Mouse (Mus musculus) spleen, adult 2 months (tissue): ENCODE measurements at regions not wholly inside any gene's neighbourhood (a gene's known extent, or its start where the extent isn't known, plus 50 kb on each side); places are given as distances from the start of the nearest gene placed in this dataset.

Source experiments
- DNase-seq, 2 experiments: peaks; one replicate each; pipeline versions ENCODE4 v3.0.0 to v3.0.0-alpha.2; 2012 to 2021; ENCODE audit warnings: low spot score in 2 of 2, low read depth in 1 of 2
- H3K27ac ChIP-seq: fragments of 200-500 bp; 2 replicates; pipeline ENCODE4 v1.5.1; 2012; ENCODE audit warnings: low read length, inconsistent platforms; ENCODE audit not compliant: insufficient read depth
- H3K27me3 ChIP-seq: fragments of 200-500 bp; 2 replicates; pipeline ENCODE4 v1.6.1; 2012; ENCODE audit warnings: mild to moderate bottlenecking, moderate library complexity, low read length, inconsistent platforms; ENCODE audit not compliant: control insufficient read depth, insufficient read depth
- H3K36me3 ChIP-seq: fragments of 200-500 bp; 2 replicates; pipeline ENCODE4 v1.6.1; 2012; ENCODE audit warnings: mild to moderate bottlenecking, low read length, inconsistent platforms; ENCODE audit not compliant: control insufficient read depth, insufficient read depth
- H3K4me1 ChIP-seq: fragments of 200-500 bp; 2 replicates; pipeline ENCODE4 v1.6.1; 2011; ENCODE audit warnings: inconsistent platforms; ENCODE audit not compliant: control insufficient read depth, insufficient read depth, insufficient read length
- H3K4me3 ChIP-seq: fragments of 200-500 bp; 2 replicates; pipeline ENCODE4 v1.5.1; 2011; ENCODE audit warnings: mild to moderate bottlenecking, inconsistent platforms; ENCODE audit not compliant: insufficient read depth, insufficient read length; ENCODE audit errors: extremely low read depth
- CTCF ChIP-seq: fragments of 200-500 bp; IDR thresholded peaks from 2 replicates; pipeline ENCODE4 v1.5.1; 2011; ENCODE audit warnings: mild to moderate bottlenecking, inconsistent platforms; ENCODE audit not compliant: insufficient read depth, insufficient read length, insufficient replicate concordance; ENCODE audit errors: extremely low read depth
- POLR2A ChIP-seq: fragments of 200-500 bp; IDR thresholded peaks from 2 replicates; pipeline ENCODE4 v1.6.1; 2011; ENCODE audit warnings: low read depth, low read length, inconsistent platforms
- WGBS: fragments of 180-500 bp; shearing (Covaris S2); methylation state at CpG from one replicate; pipeline ENCODE4 v1.1.7; 2018; 5-methylcytosine and 5-hydroxymethylcytosine counted together

DNA sequence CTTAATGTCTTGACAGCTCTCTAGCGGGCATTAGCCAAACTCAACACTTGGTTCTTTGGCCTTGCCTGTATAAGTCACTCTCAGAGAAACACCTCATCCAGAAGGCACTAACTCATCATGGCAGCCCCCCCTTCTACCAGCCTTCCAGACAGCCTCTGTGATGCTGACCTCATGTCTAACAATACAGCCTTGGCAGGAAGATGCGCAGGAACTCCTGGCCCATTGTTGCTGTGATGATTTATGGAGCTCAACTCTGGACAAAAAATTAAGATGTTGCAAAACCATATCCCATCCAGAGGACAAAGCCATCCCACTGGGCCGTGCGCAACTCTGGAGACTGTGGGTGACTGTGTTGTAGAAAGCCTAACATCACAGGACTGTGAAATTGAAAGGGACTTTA, 70.9 kb upstream of the Zfp703 start:
- 91% methylated on average over 4 of the region's 4 CpGs for WGBS
- DNase-seq = no peak

DNA sequence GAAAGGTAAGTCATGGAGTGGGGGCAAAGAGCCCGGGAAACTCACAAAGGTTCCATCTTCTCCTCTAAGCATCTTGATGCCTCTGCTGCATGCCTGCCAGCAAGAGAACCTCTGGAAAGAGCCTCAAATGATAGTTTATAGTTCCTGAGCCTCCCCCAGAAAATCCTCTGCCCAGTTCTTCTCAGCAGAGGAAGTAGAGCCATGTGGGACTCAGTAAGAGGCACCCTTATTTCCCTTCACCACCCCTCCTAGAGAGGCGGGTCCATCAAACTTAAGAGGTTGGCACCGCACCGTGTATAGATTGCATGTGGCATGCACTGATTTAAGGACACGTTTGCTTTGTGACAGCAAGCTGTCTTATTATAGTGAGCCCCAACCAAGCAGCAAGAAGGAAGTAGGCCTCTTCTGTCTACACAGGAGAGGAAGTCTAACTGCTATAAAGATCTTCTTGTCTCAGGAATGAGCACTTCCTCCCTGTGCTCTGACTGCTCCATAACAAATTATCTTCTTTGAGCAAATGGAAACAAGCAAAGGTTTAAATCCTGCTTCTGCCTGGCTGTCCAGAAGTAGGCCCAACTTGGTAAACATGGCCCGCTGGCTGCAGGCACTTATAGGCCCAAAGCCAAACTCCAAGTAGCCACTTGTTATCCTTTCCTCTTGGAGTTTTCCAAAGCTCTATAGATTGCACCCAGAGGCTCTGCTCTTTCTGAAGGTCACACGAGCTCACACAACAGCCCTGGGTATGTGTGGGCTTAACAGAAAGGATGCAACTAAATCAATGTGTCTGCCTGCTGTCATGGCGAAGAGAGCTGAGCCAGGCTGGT, 69.6 kb upstream of the Zfp703 start:
- no peak overlapping the region for H3K4me3 ChIP-seq
- H3K36me3 ChIP-seq = no peaks in the 10 kb centered on the region
- H3K4me1 ChIP-seq = peaks cover 2% of the 10 kb centered on the region; the same call in 1 of the 2 replicates
- H3K27ac ChIP-seq = peak overlapping the region; percentile 7; the same call in 1 of the 2 replicates
- TF ChIP-seq POLR2A (no peak), CTCF (no peak)
- DNase-seq = no peak
- 40% methylated on average over 8 of the region's 8 CpGs for WGBS
- H3K27me3 ChIP-seq = no peaks in the 10 kb centered on the region

More for the DNA sequence above, 70.9 kb upstream of the Zfp703 start:
- Histone ChIP-seq H3K27me3 (no peaks in the 10 kb centered on the region), H3K4me3 (no peak overlapping the region), H3K36me3 (no peaks in the 10 kb centered on the region), H3K4me1 (peaks cover 2% of the 10 kb centered on the region; the same call in 1 of the 2 replicates), H3K27ac (no peak overlapping the region)
- TF ChIP-seq CTCF (no peak), POLR2A (no peak)

DNA sequence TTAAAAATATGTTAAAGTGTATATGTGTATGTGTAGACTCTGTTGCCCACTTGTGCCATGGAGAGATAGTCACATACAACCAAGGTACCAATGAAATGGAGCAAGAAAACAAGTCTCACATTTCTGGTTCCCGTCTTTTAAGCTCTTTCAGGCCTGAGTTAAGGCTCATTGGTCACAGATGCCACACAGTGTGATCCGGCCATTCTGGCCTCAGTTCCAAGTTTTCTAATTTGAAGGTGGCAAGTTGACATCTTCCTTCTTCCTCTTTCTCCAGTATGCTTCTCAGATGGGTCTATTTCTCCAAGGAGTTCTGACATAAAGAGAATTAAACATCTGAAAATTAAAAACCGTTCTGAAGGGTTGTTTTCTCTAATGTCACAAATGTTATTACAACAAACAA, 66.9 kb upstream of the Zfp703 start:
- Histone ChIP-seq H3K27me3 (no peaks in the 10 kb centered on the region), H3K4me1 (peaks cover 2% of the 10 kb centered on the region; the same call in 1 of the 2 replicates), H3K36me3 (no peaks in the 10 kb centered on the region), H3K27ac (no peak overlapping the region), H3K4me3 (no peak overlapping the region)
- 93% methylated on average over 3 of the region's 3 CpGs for WGBS
- DNase-seq = no peak
- TF ChIP-seq POLR2A (no peak), CTCF (no peak)

- 55% methylated on average over 18 of the region's 18 CpGs for WGBS
Observed at GRCm38 (mm10) chr8:26913562-26914529, 63.3 kb upstream of the Zfp703 start.

DNA sequence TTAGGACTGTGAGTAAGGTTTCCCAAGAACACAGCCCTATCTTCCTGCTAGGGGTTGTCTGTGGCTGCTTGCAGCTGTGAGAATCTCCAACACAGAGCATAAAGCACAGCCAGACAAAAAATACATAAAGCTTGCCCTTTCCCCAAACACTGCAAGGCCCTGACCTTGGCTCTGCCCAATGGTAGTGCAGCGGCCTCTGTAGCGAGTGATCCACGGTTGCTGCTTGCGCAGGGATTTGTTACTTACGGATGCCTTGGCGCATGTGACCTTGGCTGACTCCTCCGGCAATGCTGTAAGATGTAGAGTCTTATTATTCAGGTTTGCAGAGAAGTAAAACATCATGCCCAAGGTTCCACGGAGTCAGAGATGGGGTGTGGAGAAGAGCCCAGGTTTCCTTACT, 61.4 kb upstream of the Zfp703 start:
- no peaks in the 10 kb centered on the region for H3K36me3 ChIP-seq
- no peak overlapping the region for H3K4me3 ChIP-seq
- TF ChIP-seq POLR2A (no peak), CTCF (no peak)
- 96% methylated on average over 8 of the region's 8 CpGs for WGBS
- H3K27me3 ChIP-seq = no peaks in the 10 kb centered on the region
- no peak overlapping the region for H3K27ac ChIP-seq
- no peaks in the 10 kb centered on the region for H3K4me1 ChIP-seq
- no peak for DNase-seq

More at GRCm38 (mm10) chr8:26913562-26914529, 63.3 kb upstream of the Zfp703 start:
- H3K36me3 ChIP-seq = no peaks in the 10 kb centered on the region
- DNase-seq = no peak
- no peaks in the 10 kb centered on the region for H3K27me3 ChIP-seq
- TF ChIP-seq CTCF (no peak), POLR2A (no peak)
- no peak overlapping the region for H3K27ac ChIP-seq
- no peak overlapping the region for H3K4me3 ChIP-seq
- no peaks in the 10 kb centered on the region for H3K4me1 ChIP-seq

- H3K36me3 ChIP-seq = no peaks in the 10 kb centered on the region
- 92% methylated on average over 5 of the region's 5 CpGs for WGBS
- no peak overlapping the region for H3K4me3 ChIP-seq
- no peak for TF ChIP-seq CTCF
- TF ChIP-seq POLR2A = no peak
- H3K27ac ChIP-seq = no peak overlapping the region
- DNase-seq = no peak
- no peaks in the 10 kb centered on the region for H3K27me3 ChIP-seq
- no peaks in the 10 kb centered on the region for H3K4me1 ChIP-seq
Observed at GRCm38 (mm10) chr8:26921531-26922177, 55.5 kb upstream of the Zfp703 start.
